Mouse (Mus musculus) layer of hippocampus, adult 11-12 months (tissue): Measurements from ENCODE around the gene Fam213a.

Source experiments
- DNase-seq: peaks from one replicate; pipeline ENCODE4 v3.0.0; 2022; ENCODE audit warnings: low spot score

Fam213a gene

GRCm38 (mm10) chr14:41004201-41005141, 9.1 kb downstream of the Fam213a start:
- no peak for DNase-seq

- no peak for DNase-seq
Observed at GRCm38 (mm10) chr14:41001576-41001975, 12.0 kb downstream of the Fam213a start.

GRCm38 (mm10) chr14:41000801-41001200, 12.8 kb downstream of the Fam213a start:
- DNase-seq: no peak

GRCm38 (mm10) chr14:40999904-41000645, 13.5 kb downstream of the Fam213a start:
- DNase-seq: no peak

- no peak for DNase-seq
Observed at GRCm38 (mm10) chr14:40996171-40996570, 17.4 kb downstream of the Fam213a start.

GRCm38 (mm10) chr14:40992464-40992863, 21.1 kb downstream of the Fam213a start:
- DNase-seq: no peak

- no peak for DNase-seq
Observed at GRCm38 (mm10) chr14:40988780-40989179, 24.8 kb downstream of the Fam213a start.

GRCm38 (mm10) chr14:40987184-40987583, 26.4 kb downstream of the Fam213a start:
- DNase-seq: no peak

GRCm38 (mm10) chr14:40985635-40986034, 28.0 kb downstream of the Fam213a start:
- DNase-seq: no peak

GRCm38 (mm10) chr14:40979723-40980122, 33.9 kb downstream of the Fam213a start:
- DNase-seq: no peak

- DNase-seq: peak; percentile 68
Observed at GRCm38 (mm10) chr14:40979002-40979401, 34.6 kb downstream of the Fam213a start.

- peak; percentile 87 for DNase-seq
Observed at GRCm38 (mm10) chr14:40975127-40975721, 38.4 kb downstream of the Fam213a start.

GRCm38 (mm10) chr14:40968051-40968450, 45.5 kb downstream of the Fam213a start:
- DNase-seq: no peak

- DNase-seq: no peak
Observed at GRCm38 (mm10) chr14:40967598-40967900, 46.0 kb downstream of the Fam213a start.

GRCm38 (mm10) chr14:40966862-40967597, 46.6 kb downstream of the Fam213a start:
- DNase-seq: peak; percentile 97

GRCm38 (mm10) chr14:40966392-40966861, 47.2 kb downstream of the Fam213a start, which contains the start of gene Tspan14:
Tspan14 (minus strand) TSS chr14:40966807.
- DNase-seq: no peak

GRCm38 (mm10) chr14:40965507-40966356, 47.9 kb downstream of the Fam213a start:
- no peak for DNase-seq

- DNase-seq: no peak
Observed at GRCm38 (mm10) chr14:40964881-40965280, 48.7 kb downstream of the Fam213a start.

GRCm38 (mm10) chr14:40964214-40964610, 49.4 kb downstream of the Fam213a start:
- DNase-seq: no peak

GRCm38 (mm10) chr14:40963501-40964213, 49.9 kb downstream of the Fam213a start:
- no peak for DNase-seq
